Mouse (Mus musculus): ENCODE data around the gene Lrrc51.

DNA sequence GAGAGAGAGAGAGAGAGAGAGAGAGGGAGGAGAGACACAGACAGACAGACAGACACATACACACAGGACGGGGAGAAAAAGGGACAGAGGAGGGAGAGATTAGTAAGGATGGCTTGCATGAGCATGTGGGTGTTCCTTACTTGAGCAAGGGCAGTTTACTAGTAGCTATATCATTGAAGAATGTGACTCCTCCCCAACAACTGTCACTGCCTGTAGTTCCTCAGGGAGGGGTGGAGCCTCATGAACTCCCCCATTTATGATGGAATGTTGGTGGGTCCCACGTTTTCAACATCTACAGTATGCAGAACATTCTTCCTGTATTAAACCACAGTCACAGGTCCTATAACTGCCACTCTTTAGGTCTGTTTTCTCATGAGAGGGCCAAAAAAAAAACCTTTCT lies 18.4 kb upstream of the Lrrc51 start:
- TF ChIP-seq EP300 (IDR thresholded peaks at IDR 0.05; ENCODE audit: insufficient read depth, low read depth, low read length): no peak
- no peak for TF ChIP-seq CTCF (IDR thresholded peaks at IDR 0.05)
- TF ChIP-seq POLR2A (IDR thresholded peaks at IDR 0.05; ENCODE audit: insufficient read depth, low read depth, low read length): no peak
